Mouse (Mus musculus) kidney, adult 2 months (tissue): ENCODE results near the gene Mecom. TPM values are rescaled to one million over a fixed set of nuclear protein-coding genes. Genes with fewer than 3 reads are reported as not detected.

Source experiments
- DNase-seq: peaks from one replicate; pipeline ENCODE4 v3.0.0; 2021
- H3K27ac ChIP-seq: fragments of 200-500 bp; 2 replicates; pipeline ENCODE4 v1.5.1; 2012; ENCODE audit warnings: low read depth, low read length, control low read depth, inconsistent platforms; ENCODE audit not compliant: insufficient read depth
- H3K27me3 ChIP-seq: fragments of 200-500 bp; replicated peaks from 2 replicates; pipeline ENCODE4 v1.6.1; 2012; ENCODE audit warnings: mild to moderate bottlenecking, moderate library complexity, low read length, inconsistent platforms; ENCODE audit not compliant: control insufficient read depth, insufficient read depth
- H3K36me3 ChIP-seq: fragments of 200-500 bp; 2 replicates; pipeline ENCODE4 v1.6.1; 2012; ENCODE audit warnings: mild to moderate bottlenecking, moderate library complexity, low read length, inconsistent platforms; ENCODE audit not compliant: control insufficient read depth, insufficient read depth
- H3K4me1 ChIP-seq: fragments of 200-500 bp; 2 replicates; pipeline ENCODE4 v1.6.1; 2011; ENCODE audit warnings: low read length; ENCODE audit not compliant: control insufficient read depth, insufficient read depth
- H3K4me3 ChIP-seq: fragments of 200-500 bp; 2 replicates; pipeline ENCODE4 v1.5.1; 2011; ENCODE audit warnings: mild to moderate bottlenecking, low read depth, low read length, control low read depth; ENCODE audit not compliant: insufficient read depth
- CTCF ChIP-seq: fragments of 200-500 bp; conservative IDR thresholded peaks from 2 replicates; pipeline ENCODE4 v1.5.1; 2011; ENCODE audit warnings: low read depth, mild to moderate bottlenecking, control low read depth, low read length, moderate library complexity, mixed read lengths; ENCODE audit not compliant: insufficient read depth, insufficient read length
- POLR2A ChIP-seq: fragments of 200-500 bp; IDR thresholded peaks from one replicate; pipeline ENCODE4 v1.6.1; 2011; ENCODE audit warnings: low read depth, low read length, control low read depth
- WGBS: fragments of 180-500 bp; shearing (Covaris S2); methylation state at CpG from one replicate; pipeline ENCODE4 v1.1.7; 2018; 5-methylcytosine and 5-hydroxymethylcytosine counted together
- polyA plus RNA-seq: library from polyadenylated mRNA; depleted of rRNA; stranded (reverse); fragments of >200 nt; gene quantifications from 2 replicates; pipeline ENCODE4 v1.2.3, GENCODE M21; 2012; rRNA removed

Gene Mecom
- polyA plus RNA-seq = 12.9 and 16.1 TPM in 2 replicates

GRCm38 (mm10) chr3:30547908-30548307 is at the start of gene Mecom:
Gene Mecom, minus strand, starts transcription at chr3:30548008.
- Histone ChIP-seq H3K4me1 (no peaks in the 10 kb centered on the region), H3K27ac (no peak within 1 kb of the TSS), H3K36me3 (no peaks in the 10 kb centered on the region), H3K27me3 (peaks cover 1% of the 10 kb centered on the region; the same call in 1 of the 2 replicates), H3K4me3 (no peak within 1 kb of the TSS)
- TF ChIP-seq POLR2A (no peak), CTCF (no peak)
- 83% methylated on average over 3 of the region's 3 CpGs for WGBS
- no peak for DNase-seq

- WGBS = 92% methylated on average over 7 of the region's 7 CpGs
- no peak overlapping the region for H3K4me3 ChIP-seq
- TF ChIP-seq CTCF (no peak), POLR2A (no peak)
Measured at GRCm38 (mm10) chr3:30597271-30597670, 49.5 kb upstream of the Mecom start.

GRCm38 (mm10) chr3:30595111-30595832 is 47.5 kb upstream of the Mecom start:
- TF ChIP-seq CTCF (no peak), POLR2A (no peak)
- DNase-seq = peak; percentile 67
- WGBS = under 1% methylated on average over 62 of the region's 62 CpGs
- H3K27me3 ChIP-seq = no peaks in the 10 kb centered on the region
- peaks cover 15% of the 10 kb centered on the region; the same call in 1 of the 2 replicates for H3K4me1 ChIP-seq
- no peaks in the 10 kb centered on the region for H3K36me3 ChIP-seq
- peak overlapping the region; percentile 87 for H3K27ac ChIP-seq
- H3K4me3 ChIP-seq = peak overlapping the region; percentile 89

More at GRCm38 (mm10) chr3:30597271-30597670, 49.5 kb upstream of the Mecom start:
- H3K27ac ChIP-seq = no peak overlapping the region
- H3K4me1 ChIP-seq = peaks cover 15% of the 10 kb centered on the region; the same call in 1 of the 2 replicates
- H3K36me3 ChIP-seq = no peaks in the 10 kb centered on the region
- no peaks in the 10 kb centered on the region for H3K27me3 ChIP-seq
- no peak for DNase-seq

- H3K36me3 ChIP-seq = no peaks in the 10 kb centered on the region
- H3K4me3 ChIP-seq = no peak overlapping the region
- H3K4me1 ChIP-seq = peaks cover 15% of the 10 kb centered on the region; the same call in 1 of the 2 replicates
- peak overlapping the region; percentile 63; the same call in 1 of the 2 replicates for H3K27ac ChIP-seq
- no peaks in the 10 kb centered on the region for H3K27me3 ChIP-seq
- DNase-seq = peak; percentile 52
- 71% methylated on average over 4 of the region's 4 CpGs for WGBS
- TF ChIP-seq CTCF (peak; percentile 39; the same call in 1 of the 2 replicates), POLR2A (no peak)
Measured at GRCm38 (mm10) chr3:30593719-30594485, 46.1 kb upstream of the Mecom start.

GRCm38 (mm10) chr3:30592418-30592853 is 44.6 kb upstream of the Mecom start:
- Histone ChIP-seq H3K27me3 (no peaks in the 10 kb centered on the region), H3K4me1 (peaks cover 15% of the 10 kb centered on the region; the same call in 1 of the 2 replicates), H3K4me3 (no peak overlapping the region), H3K36me3 (no peaks in the 10 kb centered on the region), H3K27ac (peak overlapping the region; percentile 47)
- WGBS = 1% methylated on average over 2 of the region's 2 CpGs
- peak; percentile 90 for DNase-seq
- TF ChIP-seq POLR2A = no peak
- peak; percentile 37; the same call in 1 of the 2 replicates for TF ChIP-seq CTCF

GRCm38 (mm10) chr3:30588865-30589264 is 41.1 kb upstream of the Mecom start:
- Histone ChIP-seq H3K4me3 (no peak overlapping the region), H3K27ac (no peak overlapping the region), H3K36me3 (no peaks in the 10 kb centered on the region), H3K4me1 (peaks cover 12% of the 10 kb centered on the region; the same call in 1 of the 2 replicates), H3K27me3 (no peaks in the 10 kb centered on the region)
- 77% methylated on average over 6 of the region's 6 CpGs for WGBS
- no peak for DNase-seq
- TF ChIP-seq CTCF (no peak), POLR2A (no peak)
